Mouse (Mus musculus) heart, adult 2 months (tissue): ENCODE measurements at regions not wholly inside any gene's neighbourhood (a gene's known extent, or its start where the extent isn't known, plus 50 kb on each side); places are given as distances from the start of the nearest gene placed in this dataset.

Experiments
- CTCF ChIP-seq: fragments of 200-600 bp; IDR thresholded peaks from 2 replicates; pipeline ENCODE4 v1.8.1; 2022; ENCODE audit warnings: antibody characterized with exemption, mild to moderate bottlenecking, moderate library complexity
- POLR2A ChIP-seq: fragments of 200-500 bp; IDR thresholded peaks from 2 replicates; pipeline ENCODE4 v1.6.1; 2011; ENCODE audit warnings: mild to moderate bottlenecking, low read depth, low read length, control low read depth; ENCODE audit not compliant: insufficient read depth

DNA sequence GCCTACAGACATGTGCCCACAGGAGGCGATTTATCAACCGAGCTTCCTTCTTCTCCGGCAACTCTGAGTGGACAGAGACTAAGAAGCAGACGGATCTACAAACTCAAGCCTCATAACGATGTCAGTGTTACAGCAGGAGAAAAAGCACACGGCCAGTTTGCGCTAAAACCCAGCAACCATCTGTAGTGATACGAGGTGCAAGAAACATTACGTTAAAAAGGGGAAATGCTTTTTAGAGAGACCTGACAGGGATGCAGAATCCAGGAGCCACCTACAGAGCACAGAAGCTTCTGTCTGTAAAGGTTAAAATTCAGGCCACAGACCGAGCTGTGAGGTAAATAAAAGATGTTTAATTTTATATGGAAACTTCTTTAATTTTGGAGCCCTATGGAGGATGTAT, 56.5 kb upstream of the Fer start:
- TF ChIP-seq CTCF (no peak), POLR2A (no peak)
